Mouse (Mus musculus) layer of hippocampus, adult 2 months (tissue): Measurements from ENCODE around the gene Ptgir. TPM values are rescaled to one million over a fixed set of nuclear protein-coding genes. Genes with fewer than 3 reads are reported as not detected.

Experiments
- DNase-seq, 2 experiments: peaks; one replicate each; pipeline ENCODE4 v3.0.0; 2022; ENCODE audit warnings: low spot score in 2 of 2
- H3K27ac ChIP-seq: fragments of 200-600 bp; 2 replicates; pipeline ENCODE4 v1.8.1; 2022
- H3K4me3 ChIP-seq: fragments of 200-600 bp; 2 replicates; pipeline ENCODE4 v1.8.1; 2022; ENCODE audit warnings: mild to moderate bottlenecking
- CTCF ChIP-seq: fragments of 200-600 bp; conservative IDR thresholded peaks from 2 replicates; pipeline ENCODE4 v1.8.1; 2022; ENCODE audit warnings: antibody characterized with exemption, mild to moderate bottlenecking, moderate library complexity
- total RNA-seq, 2 experiments: library from RNA; stranded (reverse); gene quantifications; 2 replicates each; pipeline ENCODE4 v1.2.3; 2021

The Ptgir gene
- total RNA-seq, 2 experiments from 2014 or later, result 0.10 to 0.20 TPM

DNA sequence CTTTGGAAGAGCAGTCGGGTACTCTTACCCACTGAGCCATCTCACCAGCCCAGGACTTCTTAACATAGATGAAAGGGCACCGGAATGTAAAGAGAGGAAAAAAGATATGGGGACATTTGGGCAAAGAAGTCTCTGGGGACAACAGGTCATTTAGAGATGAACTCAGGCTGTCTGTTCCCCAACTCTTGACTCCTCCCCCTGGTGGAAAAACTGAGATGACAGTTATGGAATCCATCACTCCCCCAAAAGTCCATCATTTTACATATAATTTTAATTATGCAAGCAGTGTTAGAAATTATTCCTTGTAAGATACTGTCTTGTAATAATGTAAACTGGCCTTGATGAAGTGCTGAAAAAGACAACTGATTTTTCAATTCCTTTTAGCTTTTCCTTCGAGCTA is 28.6 kb upstream of the Ptgir start:
- Histone ChIP-seq H3K4me3 (no peak overlapping the region), H3K27ac (no peak overlapping the region)
- no peak for DNase-seq
- peak; percentile 66 for TF ChIP-seq CTCF

- Histone ChIP-seq H3K4me3 (no peak overlapping the region), H3K27ac (peak overlapping the region; percentile 74)
- no peak for TF ChIP-seq CTCF
- peak in 1 of 2 experiments; percentile 41 for DNase-seq
Measured at GRCm38 (mm10) chr7:16879796-16880547, 26.3 kb upstream of the Ptgir start.

DNA sequence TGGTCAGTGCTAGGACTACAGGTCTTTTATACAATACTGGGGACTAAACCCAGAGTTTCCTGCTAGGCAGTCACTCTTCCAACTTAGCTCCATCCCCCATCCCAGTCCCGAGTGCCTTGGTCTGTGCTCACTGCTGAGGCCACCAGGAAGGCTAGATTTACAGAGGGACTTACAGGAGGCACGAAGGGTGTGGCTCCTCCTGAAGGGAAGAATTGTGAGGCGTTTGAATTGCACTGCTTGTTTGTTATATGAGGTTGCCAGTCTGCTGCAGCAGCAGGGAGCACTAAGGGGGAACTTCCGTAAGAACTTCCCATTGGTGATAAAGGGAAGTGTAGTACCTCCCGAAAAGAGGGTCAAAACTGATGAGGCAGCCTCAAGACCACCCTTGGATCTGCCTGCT is 25.7 kb upstream of the Ptgir start:
- no peak for TF ChIP-seq CTCF
- Histone ChIP-seq H3K27ac (peak overlapping the region; percentile 74), H3K4me3 (no peak overlapping the region)
- no peak for DNase-seq

DNA sequence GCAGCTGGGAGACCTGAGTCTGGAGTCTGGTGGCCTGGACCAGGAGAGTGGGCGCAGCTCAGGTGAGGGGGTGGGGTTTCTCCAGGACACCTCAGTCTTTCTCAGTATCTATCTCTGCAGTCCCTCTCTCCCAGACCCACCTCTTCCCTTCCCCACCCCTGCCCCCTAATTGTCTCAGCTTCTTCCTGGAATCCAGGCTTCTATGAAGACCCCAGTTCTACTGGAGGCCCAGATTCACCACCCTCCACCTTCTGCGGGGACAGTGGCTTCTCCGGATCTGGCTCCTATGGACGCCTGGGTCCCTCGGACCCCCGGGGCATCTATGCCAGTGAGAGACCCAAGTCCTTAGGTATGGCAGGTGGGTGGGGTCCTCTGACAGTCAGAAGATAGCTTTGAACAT is 23.1 kb upstream of the Ptgir start:
- DNase-seq, result no peak
- Histone ChIP-seq H3K4me3 (no peak overlapping the region), H3K27ac (no peak overlapping the region)
- TF ChIP-seq CTCF, result no peak

DNA sequence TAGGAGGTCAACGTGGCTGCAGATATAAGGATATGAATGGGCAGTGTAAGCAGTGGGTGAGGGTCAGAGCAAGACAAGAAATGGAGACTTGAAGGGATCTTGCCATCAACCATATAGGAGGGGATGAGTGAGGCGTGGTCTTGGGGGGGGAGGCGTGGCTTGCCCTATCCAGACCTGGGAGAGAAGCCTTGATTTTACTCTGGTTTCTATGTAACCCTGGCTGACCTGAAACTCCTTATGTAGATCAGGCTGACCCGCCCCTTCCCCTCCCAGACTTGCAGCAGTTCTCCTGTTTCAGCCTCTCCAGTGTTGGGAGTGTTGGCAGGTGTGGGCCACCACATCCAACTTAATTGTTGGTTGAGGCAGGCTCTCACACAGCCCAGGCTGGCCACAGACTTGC is 22.0 kb upstream of the Ptgir start:
- TF ChIP-seq CTCF, result no peak
- no peak overlapping the region for H3K4me3 ChIP-seq
- H3K27ac ChIP-seq, result no peak overlapping the region
- no peak for DNase-seq

DNA sequence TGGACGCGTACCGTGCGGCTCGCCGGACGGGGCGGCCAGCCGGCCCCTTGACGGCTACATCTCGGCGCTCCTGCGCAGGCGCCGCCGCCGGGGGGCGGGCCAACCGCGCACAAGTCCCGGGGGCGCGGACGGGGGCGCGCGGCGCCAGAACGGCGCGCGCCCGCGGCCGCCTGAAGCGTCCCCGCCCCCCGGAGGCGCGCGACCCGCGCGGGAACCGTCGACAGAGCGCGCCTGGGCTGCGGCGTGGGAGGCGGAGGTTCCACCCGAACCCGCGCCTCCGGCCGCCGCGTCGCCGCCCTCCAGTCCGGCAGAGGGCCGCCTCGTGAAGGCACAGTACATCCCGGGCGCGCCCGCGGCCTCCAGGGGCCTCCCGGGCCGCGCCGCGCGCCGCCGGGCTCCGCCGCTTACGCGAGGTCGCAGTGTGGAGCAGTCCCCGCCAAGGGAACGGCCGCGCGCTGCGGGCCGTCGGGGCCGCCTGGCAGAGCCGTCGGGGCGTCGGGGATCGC is 21.0 kb upstream of the Ptgir start:
- Histone ChIP-seq H3K27ac (no peak overlapping the region), H3K4me3 (no peak overlapping the region)
- TF ChIP-seq CTCF, result no peak
- DNase-seq, result no peak

DNA sequence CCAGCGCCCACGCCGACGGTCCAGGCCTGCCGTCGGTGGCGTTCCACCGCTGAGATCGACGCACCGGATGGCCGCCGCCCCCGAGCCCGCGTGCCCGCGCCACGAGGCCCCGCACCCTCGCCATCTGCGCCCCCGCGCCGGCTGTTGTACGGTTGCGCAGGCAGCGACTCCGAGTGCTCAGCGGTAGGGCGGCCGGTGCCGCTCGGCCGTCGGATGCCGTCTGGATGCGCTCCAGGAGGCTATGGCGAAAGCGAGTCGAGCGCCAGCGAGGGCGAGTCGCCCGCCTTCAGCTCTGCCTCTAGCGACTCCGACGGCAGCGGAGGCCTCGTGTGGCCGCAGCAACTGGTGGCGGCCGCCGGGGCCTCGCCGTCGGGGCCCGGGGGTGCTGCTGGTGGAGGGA is 20.4 kb upstream of the Ptgir start:
- no peak overlapping the region for H3K27ac ChIP-seq
- H3K4me3 ChIP-seq, result no peak overlapping the region
- TF ChIP-seq CTCF, result no peak
- DNase-seq, result peak in 1 of 2 experiments; percentile 36

DNA sequence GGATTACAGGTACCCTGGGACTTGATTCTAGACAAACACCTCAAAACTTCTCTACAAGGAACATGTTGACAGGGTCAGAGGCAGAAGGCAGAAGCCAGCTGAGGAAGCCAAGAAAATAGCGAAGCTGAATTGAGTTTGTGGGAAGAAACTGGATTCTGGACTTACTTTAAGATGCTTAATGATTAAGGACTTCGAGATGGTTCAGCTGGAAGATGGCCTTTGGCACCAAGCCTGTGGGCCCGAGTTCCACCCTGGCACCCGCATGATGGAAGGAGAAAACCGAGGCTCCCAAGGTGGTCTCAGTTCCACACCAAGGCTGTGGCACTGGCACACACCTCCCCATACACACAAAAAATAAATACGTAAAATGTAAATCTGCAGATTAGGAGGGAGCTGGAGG is 15.8 kb upstream of the Ptgir start:
- no peak overlapping the region for H3K4me3 ChIP-seq
- H3K27ac ChIP-seq, result peak overlapping the region; percentile 65; the same call in 1 of the 2 replicates
- TF ChIP-seq CTCF, result no peak
- no peak for DNase-seq

- no peak for TF ChIP-seq CTCF
- H3K27ac ChIP-seq, result peak overlapping the region; percentile 65
- H3K4me3 ChIP-seq, result no peak overlapping the region; the same call in 1 of the 2 replicates
- no peak for DNase-seq
Measured at GRCm38 (mm10) chr7:16890944-16891343, 15.3 kb upstream of the Ptgir start.

- Histone ChIP-seq H3K4me3 (peak within 1 kb of the TSS; percentile 41), H3K27ac (peak within 1 kb of the TSS; percentile 65)
- peak; percentile 82 to 88 for DNase-seq
- peak; percentile 93 for TF ChIP-seq CTCF
Measured at GRCm38 (mm10) chr7:16891641-16892351, 14.5 kb upstream of the Ptgir start, which contains the start of gene Gng8. TSS of gene Gng8 (plus strand) at chr7:16891786.

DNA sequence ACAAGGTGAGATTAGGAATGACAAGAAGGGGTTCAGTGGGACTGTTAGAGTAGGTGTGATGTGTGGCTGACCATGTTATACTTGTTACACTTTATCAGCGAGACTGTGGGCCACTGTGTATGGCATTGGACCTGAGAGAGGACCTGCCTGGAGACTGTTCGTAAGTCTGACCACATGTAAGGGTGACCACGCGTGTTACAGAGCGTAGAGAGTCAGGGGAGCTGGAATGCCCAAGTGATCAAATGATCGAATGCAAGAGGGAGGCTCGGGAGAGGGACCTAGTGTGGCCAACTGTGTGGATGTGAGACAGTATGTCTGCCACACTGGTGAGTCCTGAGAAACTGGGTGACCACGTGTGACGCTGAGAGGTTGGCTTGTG is 13.9 kb upstream of the Ptgir start:
- no peak overlapping the region for H3K4me3 ChIP-seq
- TF ChIP-seq CTCF, result peak; percentile 21; the same call in 1 of the 2 replicates
- DNase-seq, result no peak
- H3K27ac ChIP-seq, result no peak overlapping the region

DNA sequence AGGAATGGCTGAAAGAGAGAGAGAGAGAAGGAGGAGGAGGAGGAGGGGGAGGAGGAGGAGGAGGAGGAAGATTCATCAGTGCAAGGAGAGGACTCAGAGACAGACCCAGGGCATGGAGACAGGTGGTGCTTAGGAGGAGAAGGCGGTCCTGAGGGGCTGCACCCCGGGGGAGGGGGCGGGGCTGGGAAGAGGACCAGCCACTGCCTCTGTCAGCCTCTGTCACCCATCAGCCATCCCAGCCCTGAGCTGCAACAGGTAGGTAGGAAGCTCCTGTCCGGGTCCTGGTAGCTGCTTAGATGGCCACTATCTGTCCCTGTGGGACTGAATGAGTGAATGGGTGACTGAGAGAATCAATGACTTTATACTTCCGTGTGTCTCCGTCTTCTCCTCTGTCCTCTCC is 12.7 kb upstream of the Ptgir start:
- no peak for DNase-seq
- H3K4me3 ChIP-seq, result no peak overlapping the region

DNA sequence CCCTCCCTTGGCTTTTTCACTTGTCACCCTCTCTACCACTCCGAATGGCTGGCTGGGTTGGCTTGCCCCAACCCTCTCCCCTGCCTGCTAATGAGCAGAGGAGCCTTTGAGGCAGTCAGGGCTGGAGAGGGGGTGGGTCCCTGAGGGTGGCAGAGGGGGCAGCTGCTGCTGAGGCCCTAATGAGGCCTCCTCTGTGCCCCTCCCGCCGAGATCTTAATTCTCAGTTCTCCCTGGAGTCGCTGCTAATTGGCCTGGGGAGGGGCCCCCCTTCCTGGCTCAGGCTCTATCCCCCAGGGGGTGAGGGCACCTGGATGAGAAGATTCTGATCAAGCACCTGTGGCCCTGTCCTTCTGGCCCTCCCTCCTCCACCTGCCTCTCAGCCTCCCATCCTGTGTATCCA is 12.0 kb upstream of the Ptgir start:
- H3K4me3 ChIP-seq, result no peak overlapping the region
- no peak for DNase-seq
- no peak for TF ChIP-seq CTCF
- H3K27ac ChIP-seq, result no peak overlapping the region

More for the DNA sequence above, 12.7 kb upstream of the Ptgir start:
- H3K27ac ChIP-seq, result no peak overlapping the region
- TF ChIP-seq CTCF, result no peak
